Mouse (Mus musculus): Measurements from ENCODE around the gene Ulk2.

The Ulk2 gene

GRCm38 (mm10) chr11:61854988-61855411 is at the start of gene Ulk2:
Gene Ulk2, minus strand, starts transcription at chr11:61855073.
- under 1% methylated on average over 55 of the region's 58 CpGs for WGBS

DNA sequence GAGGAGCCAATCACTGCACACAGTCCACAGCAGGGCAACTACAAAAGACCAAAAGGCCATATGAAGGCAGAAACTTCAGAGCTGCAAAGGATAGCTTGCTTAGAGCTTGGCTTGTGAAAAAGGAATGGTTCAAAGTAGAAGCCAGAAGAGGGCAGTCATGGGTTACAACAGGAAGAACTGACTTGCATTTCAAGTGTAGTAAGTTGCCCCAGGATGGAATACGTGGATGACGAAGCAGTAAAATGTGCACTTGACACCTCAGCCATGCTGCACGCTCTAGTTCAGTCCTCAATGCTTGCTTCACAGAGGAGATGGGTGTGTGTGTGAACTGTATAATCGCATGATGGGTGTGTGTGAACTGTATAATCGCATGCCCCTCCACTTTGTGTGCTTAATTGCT is 27.3 kb upstream of the Ulk2 start:
- 60% methylated on average over 5 of the region's 5 CpGs for WGBS

DNA sequence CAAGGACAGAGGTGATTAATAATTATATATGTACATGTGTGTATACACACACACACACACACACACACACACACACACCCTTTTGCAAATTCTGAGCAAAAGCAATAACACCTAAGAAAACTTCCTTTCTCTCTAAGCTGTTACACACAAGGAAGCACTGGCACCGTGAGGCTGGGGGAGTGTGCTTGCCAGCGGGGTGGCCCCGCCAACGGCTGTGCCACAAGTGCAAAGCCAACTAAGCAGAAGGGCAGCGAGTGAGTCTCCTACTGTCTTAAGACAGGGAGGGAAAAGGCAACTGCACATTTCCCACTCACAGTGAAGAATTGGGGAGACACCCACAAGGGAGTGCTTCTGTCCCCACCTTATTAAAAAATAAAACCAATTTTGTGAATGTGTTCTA is 17.0 kb upstream of the Ulk2 start:
- WGBS: 73% methylated on average over 5 of the region's 5 CpGs

DNA sequence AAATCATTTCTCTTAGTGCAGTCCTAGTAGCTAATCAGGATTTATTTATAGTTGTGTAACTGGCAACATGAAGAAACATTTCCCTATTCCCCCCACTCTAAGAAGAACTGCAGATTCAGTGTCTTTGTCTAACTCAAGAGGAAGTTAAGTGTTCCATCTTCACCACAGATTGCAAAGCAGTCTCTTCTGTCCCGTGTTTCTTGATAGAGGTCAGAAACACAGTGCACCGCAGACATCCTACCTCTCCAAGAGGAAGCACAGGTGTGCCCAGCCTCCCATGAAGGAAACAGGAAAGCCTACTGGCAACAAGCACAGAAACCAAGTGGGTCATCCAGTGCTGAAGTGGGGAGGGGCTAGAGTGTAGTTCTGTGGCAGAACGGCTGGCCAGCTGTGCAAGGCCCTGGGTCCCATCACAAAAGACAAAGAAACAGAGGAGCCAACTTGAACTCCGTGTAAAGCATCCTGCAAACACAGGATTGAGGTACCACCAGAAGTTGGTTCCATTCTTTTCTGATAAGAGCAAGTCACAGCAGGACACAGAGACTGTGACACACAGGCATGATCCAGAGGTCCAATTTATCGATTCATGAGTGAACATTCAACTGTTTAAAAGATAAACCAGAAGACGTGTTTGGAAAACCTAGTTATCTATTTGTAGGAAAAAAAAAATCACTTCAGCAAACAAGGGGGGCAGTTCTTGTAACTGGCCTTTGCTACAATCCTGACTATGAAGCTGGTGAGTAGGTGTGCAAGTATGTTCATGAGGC is 7.1 kb upstream of the Ulk2 start:
- WGBS: 58% methylated on average over 6 of the region's 6 CpGs

GRCm38 (mm10) chr11:61859316-61859715 is 4.4 kb upstream of the Ulk2 start:
- 93% methylated on average over 1 of the region's 1 CpGs for WGBS

DNA sequence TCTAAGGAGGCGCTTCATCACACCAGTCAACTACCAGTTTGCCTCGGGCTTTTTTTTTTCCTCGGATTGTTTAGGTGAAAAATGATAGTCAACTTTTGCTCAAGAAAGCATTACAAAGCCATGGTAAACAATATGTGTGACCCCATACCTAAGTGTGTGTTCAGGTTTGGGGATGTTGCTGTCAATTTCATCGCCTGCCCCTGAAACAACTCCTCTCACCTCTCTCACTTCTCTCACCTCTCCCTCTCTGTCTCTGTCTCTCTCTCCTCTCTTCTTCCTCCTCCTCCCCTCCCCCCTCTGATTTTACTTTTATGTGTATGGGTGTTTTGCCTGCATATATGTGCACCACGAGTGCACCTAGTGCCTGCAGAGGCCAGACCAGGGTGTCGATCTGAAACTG is 666 bp upstream of the Ulk2 start:
- WGBS: 31% methylated on average over 6 of the region's 6 CpGs

DNA sequence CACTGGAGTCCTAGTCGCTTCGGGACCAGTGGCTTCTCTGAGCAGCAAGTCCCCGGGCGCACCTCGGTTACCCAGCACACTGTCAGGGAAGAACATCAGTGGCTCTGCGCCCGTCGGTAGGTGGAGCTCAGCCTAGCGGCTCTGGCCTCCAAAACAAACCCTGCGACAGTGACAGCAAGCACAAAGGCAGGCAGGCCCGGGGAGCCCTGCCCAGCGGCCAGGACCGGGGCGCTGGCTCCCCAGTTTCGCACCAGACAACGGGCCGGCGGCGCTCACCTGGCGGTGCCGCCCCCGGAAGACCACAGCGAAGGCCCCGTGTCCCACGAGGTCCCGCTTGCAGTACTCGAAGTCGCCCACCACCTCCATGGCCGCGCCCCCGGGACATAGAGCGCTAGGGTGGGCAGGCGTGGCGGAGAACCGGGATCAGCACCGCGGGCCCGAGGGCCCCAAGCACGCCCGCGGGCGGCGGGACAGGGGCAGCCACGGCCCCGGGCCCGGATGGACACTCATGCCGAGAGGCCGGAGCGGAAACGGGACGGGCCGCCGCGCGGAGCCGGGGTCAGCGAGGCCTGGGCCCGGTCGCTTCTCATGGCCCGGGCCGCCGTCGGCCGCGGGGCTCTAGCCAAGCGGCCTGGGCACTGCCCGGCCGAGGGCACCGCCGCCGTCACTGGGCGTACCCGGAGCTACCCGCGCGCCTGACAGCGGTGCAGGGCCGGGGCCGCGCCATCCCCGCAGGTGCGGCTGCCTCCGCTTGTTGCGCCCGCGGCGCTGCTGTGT is 474 bp downstream of the Ulk2 start:
- under 1% methylated on average over 87 of the region's 87 CpGs for WGBS

GRCm38 (mm10) chr11:61853659-61854058 is 1.2 kb downstream of the Ulk2 start:
- 4% methylated on average over 5 of the region's 5 CpGs for WGBS

DNA sequence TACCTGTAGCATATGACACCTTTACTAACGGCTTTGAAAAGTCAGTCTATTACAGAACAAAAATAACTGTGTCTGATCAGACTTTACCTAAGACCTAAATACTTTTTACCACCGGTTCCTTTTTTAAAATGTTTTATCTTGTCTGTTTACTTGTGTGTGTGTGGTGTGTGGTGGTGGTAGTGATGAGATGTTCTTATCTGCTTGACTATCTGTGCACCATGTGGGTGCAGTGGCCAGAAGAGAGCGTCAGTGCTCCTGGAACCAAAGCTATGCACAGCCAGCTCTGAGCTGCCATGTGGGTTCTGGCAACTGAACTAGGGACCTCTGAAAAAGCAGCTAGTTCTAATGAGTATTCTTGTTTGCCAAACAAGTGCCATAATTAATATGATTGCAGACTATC is 3.7 kb downstream of the Ulk2 start:
- WGBS: 74% methylated on average over 3 of the region's 3 CpGs

GRCm38 (mm10) chr11:61840663-61841062 is 14.2 kb downstream of the Ulk2 start:
- 67% methylated on average over 3 of the region's 3 CpGs for WGBS

DNA sequence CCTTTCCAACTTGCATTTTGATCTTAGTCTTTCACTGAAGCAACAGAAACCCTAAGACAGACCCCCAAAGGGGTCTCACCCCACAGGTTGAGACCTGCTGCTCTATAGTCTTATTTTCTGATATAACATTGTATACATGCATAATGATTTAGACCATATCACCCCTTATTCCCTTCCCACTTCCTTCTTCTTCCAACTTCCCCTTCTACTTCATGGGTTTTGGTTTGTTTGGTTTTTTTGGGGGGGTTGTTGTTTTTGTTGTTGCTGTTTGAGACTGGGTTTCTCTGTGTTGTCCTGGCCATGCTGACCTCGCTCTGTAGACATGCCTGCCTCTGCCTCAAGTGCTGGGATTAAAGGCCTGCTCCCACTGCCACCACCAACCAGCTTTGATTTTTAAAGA is 15.7 kb downstream of the Ulk2 start:
- WGBS: 94% methylated on average over 1 of the region's 1 CpGs

DNA sequence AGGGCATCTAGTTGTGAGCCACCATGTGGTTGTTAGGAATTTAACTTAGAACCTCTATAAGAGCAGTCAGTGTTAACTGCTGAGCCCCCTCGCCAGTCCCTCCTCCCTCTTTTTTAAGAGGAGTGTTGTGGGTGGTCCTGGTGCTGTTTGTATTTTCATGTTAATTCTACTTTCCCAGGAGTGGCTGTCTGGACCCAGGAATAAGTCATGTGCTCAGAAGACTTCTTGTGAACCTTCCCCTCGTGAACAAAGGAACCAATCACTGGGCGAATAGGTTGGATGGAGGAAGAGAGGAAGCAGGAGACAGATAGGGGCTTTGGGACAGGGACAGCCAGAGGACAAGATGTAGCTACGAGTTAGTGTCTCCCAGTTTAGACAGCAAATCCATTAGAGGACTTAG is 45.1 kb downstream of the Ulk2 start:
- WGBS: 49% methylated on average over 4 of the region's 4 CpGs

DNA sequence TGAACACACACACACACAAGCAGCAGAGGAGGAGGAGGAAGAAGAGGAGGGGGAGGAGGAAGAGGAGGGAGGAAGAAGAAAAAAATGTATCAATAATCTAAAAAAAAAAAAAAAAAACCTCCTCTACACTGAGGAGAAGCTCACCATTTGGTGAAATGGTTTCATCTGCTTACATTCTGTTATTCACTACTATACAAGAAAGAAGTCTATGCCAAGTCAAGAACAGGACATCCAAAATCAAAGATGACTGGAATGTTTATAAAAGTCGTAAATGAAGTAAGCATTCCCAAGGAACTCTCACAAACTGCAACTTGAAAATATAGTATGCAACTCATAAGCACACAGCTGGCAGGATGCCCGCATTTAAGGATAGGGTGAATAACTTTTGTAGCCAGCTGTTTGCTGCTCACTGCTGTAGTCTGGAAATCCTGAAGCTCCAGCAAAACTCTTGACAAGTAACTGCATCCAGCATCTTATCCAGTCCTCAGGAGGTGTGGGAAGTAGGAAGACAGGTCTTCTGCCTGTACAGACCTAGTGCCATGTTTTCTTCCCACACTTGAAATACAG is 46.2 kb downstream of the Ulk2 start:
- 72% methylated on average over 2 of the region's 2 CpGs for WGBS

GRCm38 (mm10) chr11:61793441-61793840 is 61.4 kb downstream of the Ulk2 start:
- WGBS: 67% methylated on average over 1 of the region's 1 CpGs

GRCm38 (mm10) chr11:61788550-61788949 is 66.3 kb downstream of the Ulk2 start:
- WGBS: 93% methylated on average over 1 of the region's 1 CpGs

DNA sequence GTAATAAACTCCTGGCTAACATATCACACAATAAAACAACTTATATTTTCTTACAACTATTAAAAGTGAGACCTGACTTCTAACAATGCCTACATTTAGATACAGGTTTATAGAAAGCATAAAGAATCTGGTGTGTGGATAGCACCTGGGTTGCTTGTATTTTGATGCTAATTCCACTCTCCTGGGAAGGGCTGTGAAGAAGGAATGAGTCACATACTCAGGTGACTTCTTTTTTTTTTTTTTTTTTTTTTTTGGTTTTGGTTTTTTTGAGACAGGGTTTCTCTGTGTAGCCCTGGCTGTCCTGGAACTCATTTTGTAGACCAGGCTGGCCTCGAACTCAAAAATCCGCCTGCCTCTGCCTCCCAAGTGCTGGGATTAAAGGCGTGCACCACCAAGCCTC is 72.3 kb downstream of the Ulk2 start:
- 94% methylated on average over 3 of the region's 3 CpGs for WGBS

DNA sequence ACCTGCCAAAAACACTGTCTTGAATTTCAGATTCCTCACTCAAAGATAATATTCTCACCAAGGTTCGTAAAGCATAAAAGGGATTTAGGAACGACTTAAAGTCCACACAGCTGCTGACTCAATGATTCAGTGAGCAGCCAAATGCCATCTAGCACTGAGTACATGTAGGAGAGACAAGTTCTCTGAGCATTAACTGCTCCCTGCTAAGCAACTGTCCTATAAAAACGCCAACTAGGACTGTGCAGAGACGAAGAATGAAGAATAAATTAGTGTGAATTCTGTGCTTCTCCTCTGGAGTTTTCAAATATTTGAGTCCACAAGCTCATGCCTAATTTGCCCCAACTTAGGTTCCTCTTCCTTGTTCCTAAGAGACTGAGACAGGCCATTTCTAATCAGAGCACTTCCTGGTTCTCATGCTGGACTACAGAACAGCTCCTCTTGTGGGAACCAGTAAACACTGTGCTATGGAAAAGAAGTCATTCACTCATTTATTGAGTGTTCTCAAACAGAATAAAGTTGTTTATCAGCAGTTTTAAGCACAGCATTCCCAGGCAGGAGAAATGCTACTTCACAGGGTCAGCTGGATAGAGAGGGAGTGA is 80.2 kb downstream of the Ulk2 start:
- WGBS: 59% methylated on average over 4 of the region's 4 CpGs

DNA sequence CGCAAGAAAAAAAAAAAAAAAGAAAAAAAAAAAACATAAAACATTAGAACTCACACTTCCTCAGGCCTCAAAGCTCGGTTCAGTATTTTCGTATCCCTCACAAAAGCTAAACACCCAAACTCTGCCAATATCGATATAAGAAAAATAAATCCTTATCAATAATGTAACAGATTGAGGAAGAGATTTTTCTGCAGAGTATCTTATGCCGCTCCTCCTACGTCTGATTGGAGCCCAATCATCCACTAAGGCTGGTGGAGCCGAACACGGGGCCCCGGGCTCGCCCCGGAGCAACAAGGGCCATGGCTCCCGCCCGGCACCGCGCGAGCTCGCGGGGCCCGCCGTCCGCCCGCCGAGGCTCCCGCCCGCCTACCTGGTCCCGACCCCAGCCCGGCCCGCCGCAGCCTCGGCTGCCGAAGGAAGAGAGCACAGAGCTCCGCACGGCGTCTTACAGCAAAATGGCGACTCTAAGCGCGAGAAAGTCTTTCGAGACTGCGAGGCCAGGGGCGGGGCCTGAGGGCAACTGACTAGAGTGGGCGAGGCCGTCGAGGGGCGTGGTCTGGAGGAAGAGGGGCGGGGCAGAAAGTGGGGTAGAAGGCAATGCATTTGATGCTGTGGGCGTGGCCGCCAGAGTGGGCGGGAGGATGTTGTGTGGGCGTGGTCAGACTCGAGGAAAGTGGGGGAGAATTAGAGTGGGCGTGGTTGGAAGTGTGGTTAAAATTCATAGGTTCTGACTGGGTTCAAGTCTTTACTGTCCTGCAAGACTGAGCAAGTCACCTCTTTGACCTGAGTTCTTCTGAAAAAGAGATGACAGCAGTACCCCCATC is 93.1 kb downstream of the Ulk2 start, which contains the start of gene Prpsap2:
Gene Prpsap2, minus strand, starts transcription at position 505 of the 824 bp plus-strand sequence.
- WGBS: under 1% methylated on average over 51 of the region's 51 CpGs

GRCm38 (mm10) chr11:61760518-61760917 is 94.4 kb downstream of the Ulk2 start:
- WGBS: 45% methylated on average over 5 of the region's 5 CpGs

DNA sequence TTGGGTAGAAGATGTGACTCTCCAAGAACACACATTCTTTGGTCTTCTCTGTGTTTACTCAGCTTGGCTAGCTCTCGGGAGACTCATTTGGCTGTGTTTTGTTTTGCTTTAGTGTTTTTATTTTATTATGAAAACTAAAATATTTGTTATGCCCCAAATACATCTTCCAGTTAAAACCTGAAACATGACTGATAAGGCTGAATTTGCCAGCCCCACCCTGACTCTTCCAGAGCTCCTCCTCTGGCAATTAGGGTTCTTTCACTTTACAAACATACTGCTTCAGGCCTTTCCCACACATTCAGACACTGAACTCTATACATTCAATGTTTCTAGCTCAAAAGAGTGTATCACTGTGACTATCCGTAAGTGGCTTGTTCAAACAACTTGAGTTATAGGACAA is 97.7 kb downstream of the Ulk2 start:
- WGBS: 81% methylated on average over 2 of the region's 2 CpGs

DNA sequence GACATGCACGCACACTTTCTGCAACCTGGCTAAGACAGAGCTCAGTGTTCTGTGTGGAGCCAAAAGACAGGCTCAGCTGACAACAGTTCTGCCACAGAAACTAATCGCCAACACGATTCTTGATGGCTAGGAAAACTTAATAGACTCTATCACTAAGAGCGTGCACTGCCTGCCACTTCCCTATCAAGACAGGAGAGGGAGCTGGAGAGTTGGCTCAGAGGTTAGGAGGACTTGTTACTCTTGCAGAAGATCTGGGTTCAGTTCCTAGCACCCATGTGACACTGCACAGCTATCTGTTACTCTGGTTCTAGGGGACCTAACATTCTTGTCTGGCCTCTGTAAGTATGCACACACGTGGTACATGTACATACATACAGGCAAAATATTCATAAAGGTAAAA is 103.3 kb downstream of the Ulk2 start:
- 78% methylated on average over 5 of the region's 5 CpGs for WGBS
